Mouse (Mus musculus) brain, embryonic 14.5 days (tissue): ENCODE measurements at regions not wholly inside any gene's neighbourhood (a gene's known extent, or its start where the extent isn't known, plus 50 kb on each side); places are given as distances from the start of the nearest gene placed in this dataset.

Experiments
- CTCF ChIP-seq: fragments of 200-500 bp; IDR thresholded peaks from 2 replicates; pipeline ENCODE4 v1.5.1; 2012; ENCODE audit warnings: inconsistent platforms, mild to moderate bottlenecking, moderate library complexity, borderline replicate concordance; ENCODE audit not compliant: insufficient read depth, insufficient read length; ENCODE audit errors: extremely low read depth
- POLR2A ChIP-seq: fragments of 200-500 bp; IDR thresholded peaks from 2 replicates; pipeline ENCODE4 v1.6.1; 2012; ENCODE audit warnings: mild to moderate bottlenecking, inconsistent platforms, borderline replicate concordance; ENCODE audit not compliant: poor library complexity, insufficient read depth, insufficient read length, severe bottlenecking; ENCODE audit errors: extremely low read depth

GRCm38 (mm10) chr13:51297231-51297880 lies 111.1 kb upstream of the S1pr3 start:
- TF ChIP-seq CTCF: no peak
- TF ChIP-seq POLR2A: no peak
